Mouse (Mus musculus) testis, adult 2 months (tissue): ENCODE data around the gene Pdgfd. TPM values are rescaled to one million over a fixed set of nuclear protein-coding genes. Genes with fewer than 3 reads are reported as not detected.

Experiments used
- H3K27ac ChIP-seq: fragments of 200-500 bp; 2 replicates; pipeline ENCODE4 v1.5.1; 2012; ENCODE audit warnings: low read depth, low read length; ENCODE audit not compliant: control insufficient read depth, insufficient read depth
- H3K27me3 ChIP-seq: fragments of 200-500 bp; 2 replicates; pipeline ENCODE4 v1.6.1; 2012; ENCODE audit warnings: mild to moderate bottlenecking, low read length, moderate library complexity; ENCODE audit not compliant: control insufficient read depth, insufficient read depth
- H3K36me3 ChIP-seq: fragments of 200-500 bp; 2 replicates; pipeline ENCODE4 v1.6.1; 2012; ENCODE audit warnings: mild to moderate bottlenecking, low read length; ENCODE audit not compliant: control insufficient read depth, insufficient read depth
- H3K4me1 ChIP-seq: fragments of 200-500 bp; 2 replicates; pipeline ENCODE4 v1.6.1; 2012; ENCODE audit warnings: low read length; ENCODE audit not compliant: control insufficient read depth, insufficient read depth
- H3K4me3 ChIP-seq: fragments of 200-500 bp; 2 replicates; pipeline ENCODE4 v1.5.1; 2012; ENCODE audit warnings: low read depth, mild to moderate bottlenecking, low read length, moderate library complexity, mixed read lengths; ENCODE audit not compliant: control insufficient read depth
- CTCF ChIP-seq: fragments of 200-500 bp; IDR thresholded peaks from 2 replicates; pipeline ENCODE4 v1.5.1; 2012; ENCODE audit warnings: low read depth, mild to moderate bottlenecking, inconsistent platforms, low read length, moderate library complexity; ENCODE audit not compliant: control insufficient read depth, insufficient read depth, insufficient replicate concordance
- POLR2A ChIP-seq: fragments of 200-500 bp; IDR thresholded peaks from 2 replicates; pipeline ENCODE4 v1.6.1; 2012; ENCODE audit warnings: low read depth, mild to moderate bottlenecking, inconsistent platforms, low read length, moderate library complexity; ENCODE audit not compliant: control insufficient read depth
- polyA plus RNA-seq: library from polyadenylated mRNA; depleted of rRNA; stranded (reverse); fragments of >200 nt; gene quantifications from 2 replicates; pipeline ENCODE4 v1.2.3, GENCODE M21; 2012

Pdgfd gene
- polyA plus RNA-seq, 1 experiment: 3.2 TPM

GRCm38 (mm10) chr9:6339394-6339793 lies 171.0 kb downstream of the Pdgfd start:
- H3K4me1 ChIP-seq: no peaks in the 10 kb centered on the region
- H3K36me3 ChIP-seq: no peaks in the 10 kb centered on the region
- H3K27me3 ChIP-seq: no peaks in the 10 kb centered on the region
- no peak for TF ChIP-seq POLR2A
- no peak for TF ChIP-seq CTCF
- H3K4me3 ChIP-seq: no peak overlapping the region
- H3K27ac ChIP-seq: no peak overlapping the region

- no peaks in the 10 kb centered on the region for H3K27me3 ChIP-seq
- TF ChIP-seq POLR2A (no peak), CTCF (no peak)
- no peaks in the 10 kb centered on the region for H3K36me3 ChIP-seq
- H3K4me1 ChIP-seq: no peaks in the 10 kb centered on the region
- H3K4me3 ChIP-seq: no peak overlapping the region
- H3K27ac ChIP-seq: no peak overlapping the region
These were observed 172.4 kb downstream of the Pdgfd start for GRCm38 (mm10) chr9:6340750-6341149.

- H3K4me1 ChIP-seq: no peaks in the 10 kb centered on the region
- TF ChIP-seq POLR2A (no peak), CTCF (no peak)
- H3K27me3 ChIP-seq: no peaks in the 10 kb centered on the region
- H3K4me3 ChIP-seq: no peak overlapping the region
- H3K36me3 ChIP-seq: no peaks in the 10 kb centered on the region
- no peak overlapping the region for H3K27ac ChIP-seq
These were observed 174.5 kb downstream of the Pdgfd start for GRCm38 (mm10) chr9:6342854-6343253.

GRCm38 (mm10) chr9:6344514-6344913 lies 176.1 kb downstream of the Pdgfd start:
- H3K36me3 ChIP-seq: no peaks in the 10 kb centered on the region
- no peak for TF ChIP-seq CTCF
- TF ChIP-seq POLR2A: no peak
- no peak overlapping the region for H3K4me3 ChIP-seq
- no peaks in the 10 kb centered on the region for H3K27me3 ChIP-seq
- H3K4me1 ChIP-seq: no peaks in the 10 kb centered on the region
- H3K27ac ChIP-seq: no peak overlapping the region

GRCm38 (mm10) chr9:6344924-6345323 lies 176.5 kb downstream of the Pdgfd start:
- Histone ChIP-seq H3K4me1 (no peaks in the 10 kb centered on the region), H3K36me3 (no peaks in the 10 kb centered on the region), H3K27me3 (no peaks in the 10 kb centered on the region), H3K4me3 (no peak overlapping the region), H3K27ac (no peak overlapping the region)
- TF ChIP-seq CTCF (no peak), POLR2A (no peak)

GRCm38 (mm10) chr9:6345366-6345765 lies 177.0 kb downstream of the Pdgfd start:
- Histone ChIP-seq H3K4me3 (no peak overlapping the region), H3K27me3 (no peaks in the 10 kb centered on the region), H3K36me3 (no peaks in the 10 kb centered on the region), H3K27ac (no peak overlapping the region), H3K4me1 (no peaks in the 10 kb centered on the region)
- TF ChIP-seq POLR2A: no peak
- TF ChIP-seq CTCF: no peak

- TF ChIP-seq CTCF (no peak), POLR2A (no peak)
- no peaks in the 10 kb centered on the region for H3K4me1 ChIP-seq
These were observed 185.0 kb downstream of the Pdgfd start for GRCm38 (mm10) chr9:6353257-6353960.

GRCm38 (mm10) chr9:6360795-6361194 lies 192.4 kb downstream of the Pdgfd start:
- no peak overlapping the region for H3K4me3 ChIP-seq
- H3K27ac ChIP-seq: no peak overlapping the region
- H3K27me3 ChIP-seq: no peaks in the 10 kb centered on the region
- TF ChIP-seq CTCF (no peak), POLR2A (no peak)
- H3K4me1 ChIP-seq: no peaks in the 10 kb centered on the region
- H3K36me3 ChIP-seq: no peaks in the 10 kb centered on the region

More at GRCm38 (mm10) chr9:6353257-6353960, 185.0 kb downstream of the Pdgfd start:
- no peaks in the 10 kb centered on the region for H3K36me3 ChIP-seq
- no peak overlapping the region for H3K4me3 ChIP-seq
- H3K27ac ChIP-seq: no peak overlapping the region
- H3K27me3 ChIP-seq: no peaks in the 10 kb centered on the region
